Mouse (Mus musculus): ENCODE measurements around the gene Mcm5.

- TF ChIP-seq POLR2A (IDR thresholded peaks at IDR 0.05; ENCODE audit: extremely low read depth, insufficient read depth, low read length): no peak
- no peak for TF ChIP-seq CTCF (IDR thresholded peaks at IDR 0.05; ENCODE audit: extremely low read depth, insufficient read depth, low read length)
Measured at GRCm38 (mm10) chr8:75155740-75156322, 46.5 kb downstream of the Mcm5 start.
